Mouse (Mus musculus): Measurements from ENCODE around the gene Spryd4.

- TF ChIP-seq EP300 (IDR thresholded peaks at IDR 0.05; ENCODE audit: insufficient read depth, low read depth, low read length) (peak; percentile 90), POLR2A (IDR thresholded peaks at IDR 0.05; ENCODE audit: insufficient read depth, low read depth, low read length) (peak; percentile 91)
Measured at GRCm38 (mm10) chr10:128247020-128247732, 35.6 kb upstream of the Spryd4 start.
